Mouse (Mus musculus) embryo, embryonic 10.5 days (tissue): Measurements from ENCODE around the gene Rbbp8nl.
A peak's percentile ranks its signal among the peaks of the same experiment; 100 is the strongest.

Experiments used
- DNase-seq: peaks from one replicate; pipeline ENCODE4 v3.0.0-alpha.2; 2015; ENCODE audit warnings: low spot score

Gene Rbbp8nl

DNA sequence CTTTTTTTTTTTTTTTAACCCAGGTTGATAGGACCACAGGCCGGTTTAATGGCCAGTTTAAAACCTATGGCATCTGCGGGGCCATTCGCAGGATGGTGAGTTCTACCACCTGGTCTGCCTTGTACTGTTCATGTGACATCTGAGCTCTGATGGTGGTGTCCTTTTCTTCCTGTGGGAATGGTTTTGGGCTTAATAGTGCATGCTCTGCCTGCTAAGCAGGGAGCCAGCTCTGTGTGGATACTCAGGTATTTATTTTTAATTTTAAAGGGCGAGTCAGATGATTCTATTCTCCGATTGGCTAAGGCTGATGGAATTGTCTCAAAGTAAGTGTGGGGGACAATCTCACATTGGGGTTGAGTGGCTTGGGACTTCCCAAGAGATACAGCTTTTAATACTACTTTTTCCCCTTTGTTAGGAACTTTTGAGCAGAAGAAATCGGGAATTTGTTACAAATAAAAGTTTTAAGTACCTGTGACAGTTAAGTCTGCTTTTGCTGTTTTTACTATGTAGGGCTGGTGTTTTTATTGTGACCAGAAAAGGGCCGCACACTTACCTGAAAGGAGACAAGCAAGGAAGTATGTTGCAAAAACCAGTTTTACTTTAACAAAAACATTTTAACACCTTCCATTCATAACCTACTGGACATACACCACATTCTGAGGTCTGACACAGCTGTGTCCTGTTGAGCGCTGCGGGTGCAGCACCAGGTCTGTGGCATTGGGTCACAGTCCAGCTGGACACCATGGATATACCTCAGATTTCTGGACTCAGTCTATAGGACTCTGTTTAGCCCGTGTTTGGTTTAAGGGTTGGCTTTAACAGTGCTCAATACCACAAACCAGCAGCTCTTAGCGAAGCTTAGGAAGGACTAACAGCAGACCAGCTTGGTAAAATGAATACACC, 31.5 kb downstream of the Rbbp8nl start:
- DNase-seq = no peak

DNA sequence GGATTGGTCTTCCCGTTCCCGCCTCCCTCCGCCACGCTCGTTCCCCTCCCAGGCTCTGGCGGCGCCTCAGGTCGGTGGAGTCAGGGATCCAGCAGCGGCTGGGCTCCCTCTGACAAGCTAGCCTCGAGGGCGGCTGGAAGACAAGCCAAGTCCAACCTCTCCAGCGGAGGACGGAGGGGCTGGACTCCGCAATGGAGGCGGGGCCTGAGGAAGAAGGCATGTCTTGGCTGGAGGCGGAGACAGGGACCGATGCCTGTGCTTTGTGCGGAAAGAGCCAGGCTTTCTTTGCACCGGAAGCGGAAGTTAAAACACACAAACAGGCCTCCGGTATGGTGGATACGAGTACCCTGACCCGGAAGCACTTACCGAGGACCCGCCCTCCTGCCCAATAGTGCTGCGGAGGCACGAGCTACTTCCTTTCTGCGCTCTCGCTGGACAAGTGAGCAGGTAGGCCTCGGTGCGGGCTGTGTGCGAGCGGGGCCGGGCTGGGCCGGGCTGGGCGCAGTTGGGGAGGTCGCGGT, 32.6 kb downstream of the Rbbp8nl start, which contains the start of gene Rps21:
TSS of gene Rps21 (plus strand) at position 377 of the 521 bp plus-strand sequence.
- peak; percentile 100 for DNase-seq

DNA sequence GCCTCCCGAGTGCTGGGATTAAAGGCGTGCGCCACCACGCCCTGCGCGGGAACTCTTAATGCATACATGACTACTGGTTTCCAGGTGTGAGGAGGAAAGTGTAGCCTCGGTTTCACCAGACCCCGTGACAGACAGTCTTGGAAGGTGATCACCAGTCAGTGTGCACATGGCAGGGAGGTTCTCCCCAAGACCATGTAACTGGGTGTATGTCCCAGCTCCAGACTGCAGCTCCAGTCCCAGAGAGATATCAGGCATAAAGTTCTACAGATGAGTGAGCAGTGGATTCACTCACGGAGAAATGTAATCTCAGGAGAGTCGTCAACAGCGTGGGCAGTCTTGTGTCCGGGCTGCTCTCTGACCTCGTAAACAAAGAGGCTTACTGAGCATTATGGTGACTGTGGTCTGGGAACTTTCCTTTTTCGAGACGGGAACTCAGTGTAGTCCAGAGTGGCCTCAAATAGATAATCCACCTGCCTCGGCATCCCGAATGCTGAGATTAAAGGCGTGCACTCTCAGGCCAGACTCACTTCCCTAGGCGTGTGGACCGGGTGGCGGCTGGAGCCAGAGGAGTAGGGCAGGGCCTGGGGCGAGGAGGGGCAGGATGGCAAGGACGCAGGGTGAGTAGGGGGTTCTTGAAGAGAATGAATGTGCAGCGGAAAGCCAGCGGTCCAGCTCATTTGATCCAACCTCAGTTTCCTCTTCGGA, 33.2 kb downstream of the Rbbp8nl start:
- no peak for DNase-seq

DNA sequence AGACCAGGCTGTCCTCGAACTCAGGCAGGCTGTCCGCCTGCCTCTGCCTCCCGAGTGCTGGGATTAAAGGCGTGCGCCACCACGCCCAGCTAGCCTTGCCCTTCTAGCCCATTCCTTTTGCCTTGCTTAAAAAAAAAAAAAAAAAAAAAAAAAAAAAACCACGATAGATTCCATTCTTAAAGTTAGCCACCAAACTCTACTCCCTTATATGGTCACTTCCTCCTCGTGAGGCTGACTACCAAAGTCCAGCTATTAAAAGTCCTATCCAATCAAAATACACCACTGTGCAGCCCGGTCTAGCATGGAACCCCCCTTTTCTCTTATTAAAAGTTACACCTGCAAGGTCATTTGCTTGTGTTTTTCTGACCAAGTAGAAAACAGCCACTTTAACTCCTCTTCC, 34.0 kb downstream of the Rbbp8nl start:
- no peak for DNase-seq

DNA sequence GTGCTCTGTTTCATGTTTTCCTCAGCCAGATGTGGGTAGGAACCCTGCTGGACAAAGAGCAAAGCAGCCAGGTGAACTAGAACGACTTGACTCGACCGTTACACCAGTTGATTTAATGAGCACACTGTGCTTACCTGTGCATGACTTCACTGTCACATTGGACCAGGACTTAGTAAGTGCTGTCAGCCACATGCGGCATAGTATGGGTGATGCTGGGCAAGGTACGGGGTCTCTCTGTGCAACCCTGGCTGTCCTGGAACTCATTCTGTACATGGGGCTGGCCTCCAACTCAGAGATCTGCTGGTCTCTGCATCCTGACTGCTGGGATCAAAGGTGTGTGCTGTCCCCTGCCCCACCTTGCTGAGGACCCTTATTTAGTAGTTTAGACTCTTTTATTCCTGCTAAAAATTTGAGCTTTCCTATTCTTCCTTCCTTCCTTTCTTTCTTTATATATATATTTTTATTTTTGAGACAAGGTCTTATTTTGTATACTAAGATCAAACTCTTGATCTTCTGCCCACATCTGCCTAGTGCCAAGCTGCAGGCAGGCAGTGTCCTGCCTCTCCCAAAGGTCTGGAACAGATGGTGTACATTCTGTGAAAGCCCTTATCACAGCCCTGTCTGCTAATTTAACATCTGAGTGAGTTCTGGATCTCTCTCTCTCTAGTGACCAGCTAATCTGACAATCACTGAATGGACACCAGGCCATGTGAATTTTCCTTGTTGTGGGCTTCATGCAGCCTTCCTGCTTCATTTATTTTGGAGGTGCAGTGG, 35.1 kb downstream of the Rbbp8nl start:
- no peak for DNase-seq

DNA sequence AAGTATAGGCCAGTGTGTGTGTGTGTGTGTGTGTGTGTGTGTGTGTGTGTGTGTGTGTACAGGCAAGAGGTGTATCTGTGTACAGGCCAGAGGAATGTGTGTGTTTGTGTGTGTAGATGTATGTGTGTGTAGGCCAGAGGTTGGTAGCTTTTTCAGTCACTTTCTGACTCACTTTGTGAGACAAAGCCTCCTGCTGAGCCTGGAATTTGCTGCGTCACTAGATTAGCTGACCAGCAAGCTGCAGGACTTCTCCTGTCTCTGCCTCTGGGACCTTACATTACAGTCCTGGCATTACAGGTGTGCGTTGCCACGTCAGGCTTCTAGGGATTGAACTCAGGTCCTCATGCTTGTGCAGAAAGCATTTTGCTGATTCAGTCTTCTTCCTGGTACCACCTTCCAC, 37.8 kb downstream of the Rbbp8nl start:
- no peak for DNase-seq

DNA sequence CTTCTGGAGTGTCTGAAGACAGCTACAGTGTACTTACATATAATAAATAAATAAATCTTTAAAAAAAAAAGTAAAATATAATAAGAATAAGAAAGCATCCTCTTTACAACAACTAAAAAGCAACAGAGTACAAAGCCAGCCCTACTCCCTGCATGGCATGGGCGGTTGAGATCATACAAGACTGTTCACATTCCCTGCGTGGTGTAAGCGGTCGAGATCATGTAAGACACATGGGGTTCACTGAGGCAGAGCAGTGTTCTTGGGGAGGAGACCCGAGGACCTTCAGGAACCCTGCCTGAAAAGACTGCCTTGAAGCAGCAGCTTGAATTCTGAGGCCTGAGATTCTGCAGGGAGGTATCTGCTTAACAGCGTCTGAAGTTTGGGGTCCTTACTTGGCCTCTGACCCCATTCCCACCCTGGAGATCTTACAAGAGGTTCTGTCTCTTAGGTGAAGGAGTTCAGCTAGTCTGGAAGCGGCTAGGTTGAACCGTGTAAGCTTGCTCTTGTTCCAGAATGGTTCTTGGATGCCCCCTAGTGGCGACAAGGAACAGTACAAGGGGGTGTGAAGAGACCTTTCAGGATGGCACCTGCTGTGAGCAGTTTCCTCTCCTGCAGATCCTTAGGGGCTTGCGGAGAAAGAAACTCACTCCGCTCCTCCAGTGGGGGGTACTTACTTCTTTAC, 38.6 kb downstream of the Rbbp8nl start:
- peak; percentile 91 for DNase-seq

DNA sequence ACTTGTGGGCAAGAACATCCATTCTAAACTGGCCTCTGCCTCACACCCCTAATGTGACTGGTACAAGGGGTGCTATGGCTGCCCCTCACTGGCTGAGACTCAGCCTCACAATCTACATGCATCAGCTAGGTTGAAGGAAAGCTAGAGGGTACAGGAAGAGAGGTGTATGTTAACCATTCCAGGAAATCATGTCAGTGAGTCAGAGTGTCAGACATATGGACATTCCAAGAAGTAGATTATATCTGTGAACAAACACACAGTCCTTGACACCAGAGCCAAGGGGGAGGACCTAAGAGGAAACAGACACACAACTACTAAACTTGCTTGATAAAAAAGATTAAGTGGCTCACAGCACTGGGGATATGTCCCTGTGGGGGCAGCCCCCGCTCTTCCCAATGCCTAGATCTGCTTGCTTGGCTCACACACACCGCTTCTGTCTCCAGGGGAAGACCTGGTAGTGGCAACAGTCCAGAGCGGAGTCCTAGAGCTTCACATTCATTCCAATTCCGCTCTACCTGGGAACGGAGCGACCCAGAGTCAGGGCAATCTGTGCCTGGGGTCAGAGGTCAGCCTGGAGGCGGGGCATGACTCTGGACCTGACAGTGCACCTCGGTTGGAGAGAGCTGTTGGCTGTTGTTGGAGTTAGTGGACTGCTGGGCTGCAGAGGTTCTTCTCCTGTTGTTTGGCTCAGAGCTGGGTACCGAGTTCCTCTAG, 40.6 kb downstream of the Rbbp8nl start:
- no peak for DNase-seq

DNA sequence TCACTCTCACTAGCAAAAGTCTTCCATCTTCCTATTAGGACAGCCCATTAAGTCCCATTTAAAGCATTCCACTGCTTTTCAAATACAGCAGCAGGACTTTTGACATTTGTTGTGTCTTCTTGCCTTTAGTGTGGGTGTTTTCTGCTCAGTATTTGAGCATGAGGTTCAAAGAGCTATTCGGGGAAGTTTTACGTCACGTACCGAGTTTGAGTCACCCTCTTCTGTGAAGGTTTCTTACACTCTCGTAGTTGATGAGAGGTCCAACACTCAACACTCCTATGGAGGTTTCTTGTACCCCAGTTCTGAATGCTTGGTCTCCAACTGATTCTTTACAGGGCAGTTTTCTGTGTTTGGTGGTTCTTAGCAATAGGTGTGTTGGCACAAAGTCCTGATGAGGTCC, 41.8 kb downstream of the Rbbp8nl start:
- no peak for DNase-seq

DNA sequence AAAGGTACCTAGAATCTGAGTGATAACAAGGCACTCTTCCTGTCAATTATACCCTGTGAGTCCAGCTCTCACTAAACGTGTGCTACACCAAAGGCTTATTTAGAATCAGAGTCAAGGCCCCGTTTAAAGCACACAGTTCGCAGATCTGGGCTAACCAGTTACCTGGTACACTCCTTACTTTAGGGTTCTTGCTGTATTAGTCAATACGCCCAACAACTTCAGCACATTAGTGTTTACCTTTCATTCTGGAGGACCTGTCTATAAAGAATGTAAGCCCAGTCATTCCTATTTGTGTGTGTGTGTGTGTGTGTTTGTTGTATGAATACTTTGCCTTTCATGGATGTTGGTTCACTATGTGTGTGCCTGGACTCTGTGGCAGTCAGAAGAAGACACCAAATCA, 46.6 kb downstream of the Rbbp8nl start:
- DNase-seq = no peak

DNA sequence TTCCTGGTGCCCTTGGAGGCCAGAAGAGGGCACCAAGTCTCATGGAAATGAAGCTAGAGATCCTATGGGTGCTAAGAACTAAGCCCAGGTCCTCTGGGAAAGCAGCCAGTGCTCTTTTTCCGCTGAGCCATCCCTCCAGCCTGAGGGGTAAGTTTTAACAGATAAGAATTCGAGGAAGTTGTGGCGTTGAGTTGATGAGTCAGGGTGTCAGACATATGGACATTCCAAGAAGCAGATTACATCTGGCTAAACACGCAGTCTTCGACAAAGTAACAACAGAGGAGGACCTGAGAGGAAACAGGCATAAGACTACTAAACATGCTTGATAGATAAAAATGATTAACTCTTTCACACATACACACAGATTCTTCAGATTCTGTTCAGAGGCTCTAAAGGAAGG, 51.1 kb downstream of the Rbbp8nl start:
- no peak for DNase-seq

DNA sequence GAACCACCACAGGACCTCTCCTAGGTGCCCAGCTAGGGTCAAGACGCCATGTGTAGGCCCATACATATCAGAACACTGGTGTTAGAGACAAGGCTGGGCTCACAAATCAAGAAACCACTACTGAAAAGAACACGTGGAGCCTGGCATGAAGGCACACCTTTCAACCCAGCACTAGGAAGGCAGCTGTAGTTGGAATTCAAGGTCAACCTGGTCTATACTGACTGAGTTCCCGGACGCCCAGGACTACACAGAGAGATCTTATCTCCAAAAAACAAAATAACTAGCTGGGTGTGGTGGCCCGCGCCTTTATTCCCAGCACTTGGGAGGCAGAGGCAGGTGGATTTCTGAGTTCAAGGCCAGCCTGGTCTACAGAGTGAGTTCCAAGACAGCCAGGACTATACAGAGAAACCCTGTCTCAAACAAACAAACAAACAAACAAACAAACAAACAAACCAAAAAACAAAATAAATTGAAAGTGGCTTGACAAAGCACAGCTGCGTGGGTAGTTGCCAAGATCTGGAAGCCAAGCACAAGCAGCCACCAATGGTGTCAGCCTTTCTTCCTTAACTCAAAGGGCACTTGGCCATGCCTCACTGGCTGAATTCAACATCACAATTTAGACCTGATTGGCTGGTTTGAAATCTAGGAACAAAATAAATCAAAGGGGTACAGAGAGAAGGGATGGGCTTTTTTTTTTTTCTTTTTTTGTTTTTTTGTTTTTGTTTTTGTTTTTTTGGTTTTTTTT, 51.9 kb downstream of the Rbbp8nl start:
- DNase-seq = no peak

DNA sequence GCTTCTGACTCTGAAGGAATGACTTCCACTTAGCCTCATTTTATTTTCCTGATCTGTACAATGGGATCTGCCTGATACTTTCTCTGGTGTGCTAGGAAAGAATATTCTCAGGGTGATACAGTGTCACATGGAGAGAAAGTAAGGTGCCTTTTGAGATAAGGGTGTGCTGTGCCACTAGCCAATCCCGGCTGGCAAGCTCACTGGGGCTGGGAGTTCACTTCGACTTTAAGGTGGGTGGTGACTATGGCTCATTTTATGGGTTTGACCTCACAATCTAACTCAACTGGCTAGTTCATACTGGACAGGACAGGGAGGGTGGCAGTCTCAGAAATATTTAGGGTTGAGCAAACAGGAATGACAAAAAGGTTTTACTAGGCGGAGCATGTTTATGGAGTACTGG, 52.7 kb downstream of the Rbbp8nl start:
- DNase-seq = no peak

DNA sequence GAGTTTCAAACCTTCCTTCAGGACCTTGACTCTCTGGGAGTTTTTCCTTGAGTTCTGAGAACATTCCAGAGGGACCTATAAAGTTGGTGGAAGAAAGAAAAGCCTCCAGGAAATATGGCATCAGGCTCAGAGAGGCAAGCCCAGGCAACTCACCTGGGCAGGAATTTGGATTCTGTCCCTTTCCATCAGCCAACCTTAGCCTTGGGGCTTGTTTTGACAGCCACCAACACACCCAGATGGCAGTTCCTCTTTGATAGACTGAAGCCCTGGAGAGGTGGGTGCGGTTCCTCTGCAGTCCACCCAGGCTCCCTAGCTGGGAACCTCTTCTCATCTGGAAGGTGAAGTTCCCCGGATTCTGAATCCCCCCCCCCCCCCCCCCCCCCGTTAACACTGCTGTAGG, 53.2 kb downstream of the Rbbp8nl start:
- DNase-seq = no peak

DNA sequence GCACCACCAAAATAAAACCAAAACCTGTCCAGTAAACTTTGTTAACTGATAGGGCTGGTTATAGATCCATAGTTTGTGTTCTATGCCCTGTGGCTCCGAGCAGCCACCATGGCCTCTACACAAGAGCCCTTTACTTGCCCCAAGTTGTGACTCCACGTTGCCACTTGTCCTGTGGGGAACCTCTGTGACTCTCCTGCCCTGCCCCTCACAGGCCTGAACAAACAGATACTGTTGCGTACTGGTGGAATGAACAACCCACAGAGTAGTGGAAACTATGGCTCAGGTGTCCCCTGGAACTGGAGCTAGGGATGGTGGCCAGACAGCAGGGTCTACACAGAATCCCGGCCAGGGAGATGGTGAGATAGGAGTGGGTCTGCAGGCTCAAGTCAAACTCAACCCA, 53.9 kb downstream of the Rbbp8nl start:
- DNase-seq = no peak

DNA sequence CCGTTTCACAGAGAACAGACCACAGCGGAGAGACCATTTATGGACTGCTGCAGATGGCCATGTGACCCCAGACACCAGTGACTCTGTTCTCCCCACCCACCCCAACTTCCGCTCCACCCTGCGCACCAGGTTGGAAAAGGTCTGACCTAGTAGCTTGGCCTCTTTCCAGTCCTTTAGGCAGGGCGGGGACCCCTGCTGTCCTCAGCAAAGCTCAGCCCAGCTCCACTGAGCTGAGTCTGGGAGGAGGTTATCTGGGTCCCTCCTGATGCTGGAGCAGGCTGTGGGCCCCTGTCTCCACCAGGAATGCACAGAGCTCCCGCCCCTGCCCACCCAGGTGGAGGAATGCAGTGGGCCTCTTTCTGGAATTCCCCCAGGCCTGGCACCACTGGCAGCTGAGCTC, 54.7 kb downstream of the Rbbp8nl start:
- DNase-seq = no peak

DNA sequence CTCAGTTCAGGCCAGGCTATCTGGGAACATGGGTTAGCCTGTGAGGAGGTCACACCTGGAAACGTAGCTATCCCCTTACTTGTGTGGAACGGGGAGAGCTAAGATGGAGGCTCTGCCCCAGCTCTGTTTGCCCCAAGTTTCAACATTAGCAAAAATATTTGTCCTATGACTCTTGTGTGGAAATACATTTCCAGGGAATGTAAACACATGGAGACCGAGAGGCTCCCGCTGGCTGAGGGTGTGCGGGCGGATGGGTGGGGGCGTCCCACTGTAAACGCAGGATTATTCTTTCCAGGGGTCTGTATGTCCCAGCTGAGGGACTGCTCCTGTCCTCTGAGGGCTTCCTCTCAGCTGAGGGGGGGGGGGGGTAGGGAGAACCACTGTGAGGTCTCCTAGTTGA, 55.3 kb downstream of the Rbbp8nl start:
- no peak for DNase-seq

DNA sequence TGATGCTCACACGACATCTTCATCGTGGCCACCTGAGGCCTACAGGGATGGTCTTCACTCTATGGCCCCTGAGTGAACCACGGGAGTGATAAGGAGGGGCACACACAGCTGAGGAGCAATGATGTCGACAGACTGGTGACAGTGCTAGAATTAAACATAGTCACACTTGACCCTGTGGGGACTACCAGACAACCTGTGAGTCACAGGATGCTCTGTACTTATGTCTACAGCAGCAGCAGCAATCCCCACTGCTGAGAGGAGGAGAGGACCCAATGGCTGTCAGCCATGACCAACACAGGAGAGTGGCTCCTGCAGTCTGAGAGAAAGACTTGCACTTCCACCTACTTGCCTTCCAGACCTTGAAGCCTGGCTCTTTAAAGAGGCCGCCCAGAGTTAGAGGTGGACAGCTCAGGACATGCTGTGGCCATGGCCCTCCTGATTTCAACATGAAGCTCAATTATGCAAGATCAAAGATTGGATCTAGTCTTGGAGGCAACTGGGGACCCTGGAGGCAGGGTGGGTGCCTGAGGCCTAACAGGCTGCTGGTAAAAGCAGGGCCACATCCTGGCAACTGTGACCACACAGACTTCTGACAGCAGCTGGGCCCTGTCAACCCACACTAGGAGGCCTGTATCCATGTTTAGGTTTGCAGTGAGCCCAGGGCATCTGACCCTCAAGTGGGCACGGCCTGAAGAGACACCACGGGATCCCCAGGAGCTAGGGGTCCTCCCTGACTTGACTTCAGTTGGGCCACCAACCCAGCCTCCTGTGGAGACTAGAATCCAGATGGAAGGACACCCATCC, 56.4 kb downstream of the Rbbp8nl start:
- no peak for DNase-seq

DNA sequence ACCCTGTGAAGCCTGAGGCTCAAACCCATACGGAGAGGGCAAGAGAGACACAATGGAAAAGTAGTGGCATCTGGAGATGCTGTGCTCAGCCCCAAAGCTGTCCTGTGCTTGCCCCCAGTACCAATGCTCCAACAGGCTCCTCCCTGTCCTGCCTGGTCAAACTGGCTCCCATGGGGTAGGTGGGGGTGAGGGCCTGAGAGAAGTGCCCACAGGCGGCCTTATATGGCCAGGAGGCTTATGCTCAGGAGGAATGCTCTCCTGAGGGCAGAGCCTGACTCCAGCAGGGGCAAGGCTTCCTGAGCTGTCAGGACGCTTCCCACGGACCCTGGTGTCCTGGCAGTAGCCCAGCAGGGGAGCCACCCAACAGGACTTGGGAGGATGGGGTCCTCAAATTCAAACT, 59.2 kb downstream of the Rbbp8nl start:
- no peak for DNase-seq

DNA sequence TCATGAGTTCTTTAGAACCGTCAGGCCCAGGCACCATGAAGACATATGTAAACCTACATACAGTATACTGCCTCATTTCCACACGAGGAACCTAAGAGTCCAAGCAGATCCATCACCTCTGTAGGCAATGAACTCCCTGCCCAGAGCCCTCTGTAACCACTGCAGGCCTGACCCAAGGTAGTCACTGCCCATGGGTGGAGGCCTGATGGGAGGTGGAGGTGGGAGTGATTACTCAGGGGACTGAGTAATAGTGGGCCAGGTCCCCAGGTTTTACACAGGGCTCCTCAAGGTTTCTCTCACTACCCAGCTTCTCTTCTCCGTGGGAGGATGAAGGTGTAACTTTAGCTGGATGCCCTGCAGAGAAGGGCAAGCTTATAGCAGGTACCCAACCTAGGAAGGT, 60.5 kb downstream of the Rbbp8nl start:
- no peak for DNase-seq
